Mouse (Mus musculus): ENCODE measurements around the gene Rgp1.
"Not testable (repeated sequence)": the region's sequence is repeated elsewhere in the genome, so short reads cannot be mapped to it uniquely, and the experiment has no call there.

Rgp1 gene

DNA sequence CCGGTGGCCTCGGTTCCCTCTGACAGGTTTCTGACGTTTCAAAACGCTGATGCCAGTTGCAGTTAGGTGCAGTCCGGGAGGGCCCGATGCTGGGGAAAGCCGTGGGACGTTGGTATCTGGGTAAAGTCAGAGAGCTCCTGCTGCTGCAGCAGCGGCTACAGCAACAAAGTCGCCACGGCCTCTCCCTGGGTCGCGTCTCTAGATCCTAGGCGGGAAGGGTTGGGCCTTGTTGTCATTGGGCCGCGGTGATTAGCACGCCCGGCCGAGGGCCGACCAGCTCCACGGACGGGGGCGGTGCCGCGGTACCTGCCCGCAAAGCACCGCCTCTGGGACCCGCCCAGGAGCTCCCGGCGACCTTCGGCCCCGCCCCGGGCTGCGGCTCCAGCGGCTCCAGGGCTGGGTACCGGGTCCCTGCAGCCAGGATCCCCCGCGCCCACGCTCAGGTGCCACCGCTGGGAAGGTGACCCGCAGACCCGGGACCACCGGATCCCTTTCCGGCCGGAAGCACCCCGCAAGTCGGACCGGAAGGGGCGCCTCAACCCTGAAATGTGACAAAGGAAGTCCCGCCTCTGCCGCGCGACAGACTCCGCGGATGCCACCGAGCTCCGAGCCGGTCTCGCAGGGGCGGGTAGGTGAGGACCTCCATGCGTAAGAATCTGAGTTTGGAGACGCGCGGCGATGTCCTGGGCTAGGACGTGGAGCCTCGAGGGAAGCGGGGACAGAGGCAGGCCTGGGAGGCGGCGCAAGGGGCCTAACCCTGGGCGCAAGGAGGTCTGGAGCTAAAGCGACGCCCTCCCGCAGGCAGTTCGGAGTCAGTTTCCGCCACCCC is at the start of gene Rgp1, which contains the start of gene Gba2:
TSS of gene Rgp1 (plus strand) at position 340 of the 829 bp plus-strand sequence.
TSS of gene Gba2 (minus strand) at position 498 of the 829 bp plus-strand sequence.
- peak; percentile 79 for DNase-seq (ENCODE audit: low read depth)

DNA sequence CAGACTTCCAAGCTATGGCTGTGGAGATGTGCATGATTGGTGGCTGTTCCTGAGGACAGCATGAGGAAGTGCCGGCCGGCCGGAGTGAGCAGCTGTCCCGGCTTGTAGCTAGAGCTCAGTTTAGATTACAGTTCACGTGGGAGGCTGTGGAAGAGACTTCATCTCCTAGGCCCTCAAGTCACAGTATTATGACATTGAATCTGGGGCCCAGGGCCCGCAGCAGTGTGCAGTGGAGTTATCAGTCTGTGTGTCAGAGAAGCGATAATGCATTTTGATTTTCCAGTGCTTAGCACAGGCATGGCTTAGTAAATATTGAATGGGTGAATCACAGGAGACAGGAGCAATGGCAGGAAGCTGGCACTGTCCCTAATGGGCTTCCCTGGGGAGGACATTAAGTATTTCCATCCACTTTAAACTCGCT is 48.4 kb upstream of the Rgp1 start:
- DNase-seq (ENCODE audit: low read depth): peak; percentile 35

DNA sequence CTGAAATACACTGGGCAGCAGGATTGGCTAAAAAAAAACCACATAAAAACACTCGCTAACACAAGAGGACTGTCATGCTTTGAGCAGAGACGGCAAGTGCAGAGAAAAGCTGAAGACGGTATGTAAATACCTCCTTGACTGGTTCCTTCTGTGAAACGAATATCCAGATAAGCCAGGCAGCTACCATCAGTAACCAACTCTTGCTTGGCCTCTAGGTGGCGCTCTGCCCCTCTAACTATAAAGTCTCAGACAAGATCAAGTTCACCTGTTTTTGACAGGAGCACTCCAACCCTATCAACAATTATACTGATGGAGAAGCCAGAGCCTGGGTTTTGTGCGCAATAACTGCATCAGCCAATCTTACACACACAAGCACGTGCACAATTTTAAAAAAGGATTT is 47.9 kb upstream of the Rgp1 start:
- peak; percentile 87 for DNase-seq (ENCODE audit: low read depth)

DNA sequence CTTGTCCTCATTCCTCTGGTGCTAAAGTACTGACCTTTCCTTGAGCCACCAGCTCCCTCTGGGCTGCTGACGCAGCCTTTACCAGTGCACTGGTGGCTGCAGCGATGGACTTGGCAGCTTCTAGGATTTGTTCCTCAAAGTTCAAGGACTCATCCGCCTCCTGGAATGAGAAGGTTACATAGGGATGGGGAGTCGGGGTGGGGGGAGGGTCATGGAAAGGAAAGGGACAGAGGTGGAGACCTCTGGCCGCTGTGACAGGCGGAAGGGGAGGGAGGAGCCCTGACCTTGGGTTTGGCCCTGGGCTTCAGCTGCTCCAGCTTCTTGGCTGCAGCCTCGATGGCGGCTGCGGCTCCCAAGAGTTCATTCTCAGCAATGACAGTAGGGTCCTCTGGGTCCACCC is 45.2 kb upstream of the Rgp1 start:
- DNase-seq (ENCODE audit: low read depth): no peak

DNA sequence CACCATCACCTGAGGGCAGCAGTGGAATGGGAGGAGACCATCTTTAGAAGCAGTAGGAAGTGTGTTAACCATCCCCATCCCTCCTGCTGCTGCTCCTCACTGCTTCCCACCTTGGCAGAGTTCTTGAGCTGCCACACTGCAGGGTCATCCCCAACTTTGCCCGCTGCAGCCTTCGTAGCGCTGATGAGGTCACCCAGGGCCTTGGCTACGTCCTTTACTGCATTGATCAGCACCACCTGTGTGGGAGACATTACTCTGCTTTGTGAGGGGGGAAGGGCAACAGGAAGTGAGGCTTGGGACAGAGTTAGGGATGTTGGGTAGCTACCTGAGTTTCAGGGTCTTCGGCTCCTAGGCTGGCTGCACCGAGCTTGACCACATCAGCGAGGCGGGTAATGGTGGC is 42.9 kb upstream of the Rgp1 start:
- no peak for DNase-seq (ENCODE audit: low read depth)

DNA sequence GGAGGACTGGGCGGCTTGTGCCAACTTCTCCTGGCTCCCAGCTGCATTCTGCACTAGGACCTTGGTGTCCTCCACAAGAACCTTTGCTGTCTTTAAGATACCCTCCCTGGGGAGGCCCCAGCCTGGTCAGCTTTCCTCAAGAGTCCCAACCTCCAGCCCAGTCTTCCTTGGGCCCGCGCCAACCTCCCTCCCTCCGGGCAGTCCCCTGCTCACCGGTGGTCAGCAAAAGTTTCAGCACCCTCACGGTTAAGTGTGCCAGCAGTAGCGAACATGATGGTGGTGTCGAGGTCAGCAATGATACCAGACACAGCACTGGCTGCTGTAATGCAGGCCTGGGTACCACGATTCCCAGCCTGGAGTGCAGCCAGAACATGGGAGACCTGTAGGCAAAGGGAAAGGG is 42.5 kb upstream of the Rgp1 start:
- no peak for DNase-seq (ENCODE audit: low read depth)

DNA sequence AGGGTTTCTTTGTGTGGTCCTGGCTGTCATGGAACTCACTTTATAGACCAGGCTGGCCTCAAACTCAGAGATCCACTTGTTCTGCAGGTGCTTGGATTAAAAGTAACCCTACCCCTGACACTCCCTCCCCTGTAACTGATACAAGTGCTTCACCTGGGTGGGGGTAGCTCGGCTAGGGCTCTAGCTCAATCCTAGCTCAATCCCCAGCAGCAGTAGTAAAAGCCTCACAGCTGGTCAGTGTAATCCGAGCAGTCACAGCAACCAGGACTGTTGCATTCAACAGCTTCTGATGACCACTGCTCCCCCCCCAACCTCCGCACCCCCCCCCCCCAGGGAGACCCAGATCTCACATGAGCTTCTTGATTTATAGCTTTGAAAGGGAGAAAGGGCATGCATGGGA is 36.5 kb upstream of the Rgp1 start:
- no peak for DNase-seq (ENCODE audit: low read depth)

DNA sequence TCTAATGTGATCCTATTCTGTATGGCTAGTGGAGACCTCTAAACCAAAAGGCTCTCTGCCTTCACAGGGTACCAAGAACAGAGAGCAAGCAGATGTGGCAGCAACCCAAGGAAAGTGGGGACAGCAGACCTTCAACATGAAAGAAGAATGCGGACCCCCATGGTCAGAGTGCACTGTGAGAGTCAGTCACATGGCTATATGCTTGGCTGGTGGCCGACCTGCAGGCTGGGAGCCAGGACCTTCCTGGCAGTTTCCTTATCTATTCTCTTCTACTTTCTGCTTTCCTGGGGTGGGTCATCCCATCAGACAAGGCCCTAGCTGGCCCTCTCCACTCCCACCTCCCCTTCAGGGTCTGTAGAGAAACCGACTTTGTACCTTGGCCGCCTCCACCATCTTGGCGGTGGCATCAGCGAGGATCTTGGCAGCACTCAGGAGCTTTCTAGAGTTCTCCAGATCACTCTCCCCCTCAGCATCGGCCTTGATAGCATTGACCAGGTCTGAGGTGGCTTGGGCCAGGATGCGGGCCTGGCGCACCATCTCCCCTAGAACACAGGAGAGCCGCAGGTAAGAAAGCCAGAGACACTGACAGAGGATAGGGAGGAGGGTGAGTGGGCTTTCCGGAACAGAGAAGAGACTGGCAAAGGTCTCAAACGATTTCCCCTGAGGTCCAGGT is 32.0 kb upstream of the Rgp1 start:
- DNase-seq (ENCODE audit: low read depth): no peak

DNA sequence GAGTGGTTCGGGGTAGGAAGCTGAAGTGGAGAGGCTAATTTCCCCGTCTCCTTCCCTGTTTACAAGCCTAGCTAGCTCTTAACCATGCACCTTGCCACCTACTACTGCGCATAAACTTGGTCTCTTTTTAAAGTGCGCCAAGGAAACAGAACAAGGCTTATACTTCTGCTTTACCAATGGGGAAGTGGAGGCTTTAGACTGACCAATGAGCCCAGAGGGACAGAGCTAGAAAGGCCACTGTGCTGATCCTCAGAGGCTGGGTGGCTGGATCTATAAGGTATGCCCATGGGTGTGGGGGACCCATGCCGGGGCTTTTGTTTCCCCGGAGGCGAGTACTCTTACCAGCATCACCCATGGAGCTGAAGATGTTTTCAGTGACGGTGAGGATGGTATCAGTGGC is 31.4 kb upstream of the Rgp1 start:
- DNase-seq (ENCODE audit: low read depth): no peak

DNA sequence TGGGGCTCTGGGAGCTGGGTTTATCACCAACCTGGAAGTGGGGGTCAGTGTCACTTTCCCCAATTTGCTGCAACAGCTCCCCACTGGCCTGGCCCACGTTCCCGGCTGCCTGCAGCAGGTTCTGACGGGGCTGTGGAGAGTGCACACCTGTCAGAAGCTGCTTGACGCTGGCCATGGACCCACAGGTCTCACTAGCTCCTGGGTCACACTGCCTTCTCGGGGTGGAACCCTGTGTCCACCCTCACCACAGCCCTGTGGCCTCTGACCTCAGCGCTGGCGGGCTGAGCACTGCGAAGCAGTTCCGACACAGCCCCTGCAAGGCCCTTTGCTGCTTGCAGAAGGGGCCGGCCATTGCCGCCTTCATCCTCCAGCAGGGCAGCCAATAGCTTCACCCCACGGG is 29.5 kb upstream of the Rgp1 start:
- no peak for DNase-seq (ENCODE audit: low read depth)

DNA sequence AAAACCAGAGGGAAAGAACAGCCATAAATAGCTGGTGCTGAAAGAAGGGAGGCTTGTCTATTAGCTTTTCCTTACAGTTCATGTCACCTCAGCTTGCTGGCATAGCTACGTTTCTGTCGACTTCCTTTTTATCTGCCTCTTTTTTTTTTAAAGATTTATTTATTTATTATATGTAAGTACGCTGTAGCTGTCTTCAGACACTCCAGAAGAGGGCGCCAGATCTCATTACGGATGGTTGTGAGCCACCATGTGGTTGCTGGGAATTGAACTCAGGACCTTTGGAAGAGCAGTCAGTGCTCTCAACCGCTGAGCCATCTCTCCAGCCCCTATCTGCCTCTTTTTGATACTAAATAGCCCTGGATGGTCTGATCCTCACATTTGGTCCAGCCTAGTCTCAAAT is 26.7 kb upstream of the Rgp1 start:
- DNase-seq (ENCODE audit: low read depth): not testable (repeated sequence)

DNA sequence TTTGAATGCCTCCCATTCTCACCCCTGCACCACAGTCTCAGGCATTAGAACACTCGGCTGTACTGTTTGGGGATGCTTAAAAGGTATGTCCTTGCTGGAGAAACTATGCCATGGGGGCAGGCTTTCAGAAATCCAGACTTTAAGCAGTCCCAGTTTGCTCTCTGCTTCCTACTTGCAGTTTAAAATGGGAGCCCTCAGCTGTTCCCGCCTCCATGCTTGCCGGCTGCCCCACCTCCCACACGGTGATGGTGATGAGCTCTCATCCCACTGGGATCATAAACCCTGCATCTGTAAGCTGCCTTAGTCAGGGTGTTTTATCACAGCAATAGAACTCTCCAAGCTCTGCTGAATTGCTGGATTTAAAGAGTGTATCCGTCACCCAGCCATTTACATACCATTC is 26.1 kb upstream of the Rgp1 start:
- no peak for DNase-seq (ENCODE audit: low read depth)

DNA sequence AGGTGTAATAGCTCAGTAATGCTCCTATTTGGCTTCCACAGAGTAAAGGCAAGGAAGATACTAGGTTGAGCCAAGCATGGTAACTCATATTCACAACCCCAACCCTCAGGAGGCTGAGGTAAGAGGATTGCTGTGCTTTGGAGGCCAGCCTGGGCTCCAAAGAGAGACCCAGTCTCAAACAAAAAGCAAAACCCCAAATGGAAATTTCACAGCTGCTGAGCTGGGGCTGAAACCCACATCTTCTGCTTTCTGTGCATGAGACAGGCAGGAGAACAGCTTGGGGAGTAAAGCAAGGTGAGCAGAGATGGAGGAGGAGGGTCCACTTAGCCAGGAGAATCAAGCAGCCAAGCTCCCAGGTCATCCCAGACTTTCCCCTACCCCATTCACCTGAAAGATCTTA is 24.6 kb upstream of the Rgp1 start:
- no peak for DNase-seq (ENCODE audit: low read depth)

DNA sequence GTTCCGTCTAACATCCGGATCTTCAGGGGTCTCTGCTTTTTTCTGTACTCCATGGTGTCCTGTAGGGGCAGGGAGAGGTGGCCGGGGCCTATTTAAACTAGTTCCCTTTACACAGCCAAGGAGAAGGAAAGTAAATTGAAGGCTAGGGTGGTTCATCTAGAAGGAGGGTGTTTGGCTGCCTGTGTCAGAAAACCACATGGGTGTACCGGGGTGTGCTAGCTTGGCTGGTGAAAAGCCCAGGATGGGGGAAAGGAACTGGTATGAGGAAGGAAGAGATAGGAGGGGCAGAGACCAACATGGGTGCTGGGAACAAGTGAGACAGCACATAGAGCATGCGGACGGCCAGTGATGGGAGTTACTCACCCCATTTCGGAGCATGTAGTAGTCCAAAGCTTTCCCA is 22.6 kb upstream of the Rgp1 start:
- DNase-seq (ENCODE audit: low read depth): no peak

DNA sequence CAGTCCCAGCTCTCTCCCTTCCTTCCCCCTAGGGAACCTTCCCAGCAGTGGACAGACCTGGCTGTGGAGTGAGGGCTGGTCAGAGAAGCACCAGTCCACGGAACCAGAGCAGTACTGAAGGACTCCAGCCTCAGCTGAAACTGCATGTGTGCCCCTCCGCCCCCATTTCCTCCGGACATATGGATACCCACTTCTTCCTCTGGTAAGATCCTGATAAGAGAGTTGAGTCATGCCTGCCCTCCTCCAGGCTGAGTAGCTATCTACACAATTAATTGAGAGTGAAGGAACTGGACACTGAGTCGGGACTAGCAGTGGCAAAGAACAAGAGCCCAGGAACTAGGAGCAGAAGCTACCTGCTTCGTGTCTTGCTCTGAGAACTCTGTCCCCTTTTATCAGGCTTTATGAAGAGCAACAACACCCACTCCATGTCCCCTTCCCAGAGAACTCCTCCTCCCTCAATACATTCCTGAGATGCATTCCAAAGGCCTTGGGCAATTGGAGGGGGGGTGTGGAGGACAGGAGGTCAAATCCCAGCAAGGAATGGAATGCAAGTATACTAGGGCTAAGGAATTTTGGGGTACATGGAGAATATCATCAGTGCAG is 20.4 kb upstream of the Rgp1 start:
- peak; percentile 71 for DNase-seq (ENCODE audit: low read depth)

DNA sequence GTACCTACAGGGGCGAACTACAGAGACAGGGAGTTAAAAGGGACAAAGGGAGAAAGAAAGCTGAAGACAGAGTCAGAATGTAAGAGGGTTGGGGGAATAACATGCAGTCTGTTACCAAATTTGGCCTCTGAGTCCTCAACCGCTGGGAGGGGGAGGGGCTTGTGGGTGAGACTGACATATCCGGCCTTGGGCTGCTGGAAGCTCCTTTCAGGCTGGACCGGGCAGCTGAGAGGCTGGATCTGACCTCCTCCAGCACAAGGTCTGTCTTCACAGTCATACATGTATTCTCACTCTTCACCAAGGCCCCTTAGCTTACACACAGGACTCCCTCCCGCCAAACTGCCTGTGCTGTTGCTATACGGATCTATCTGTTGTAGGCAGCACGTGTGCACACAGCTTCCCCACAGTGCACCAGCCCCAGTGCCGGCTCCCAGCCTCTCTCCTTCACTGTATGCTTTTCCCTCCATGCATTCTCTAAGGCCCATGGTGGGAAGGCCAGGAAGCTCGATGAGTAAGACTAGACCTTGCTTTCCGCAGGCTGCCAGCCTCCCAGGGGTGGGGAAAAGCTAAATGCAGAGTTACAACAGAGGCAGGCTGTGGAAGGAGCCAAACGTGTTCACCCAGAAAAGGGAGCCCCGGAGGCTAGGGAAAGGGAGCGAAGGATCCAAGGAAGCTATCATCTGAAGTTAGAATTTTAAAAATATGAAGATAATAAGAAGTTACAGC is 19.7 kb upstream of the Rgp1 start:
- peak; percentile 85 for DNase-seq (ENCODE audit: low read depth)

DNA sequence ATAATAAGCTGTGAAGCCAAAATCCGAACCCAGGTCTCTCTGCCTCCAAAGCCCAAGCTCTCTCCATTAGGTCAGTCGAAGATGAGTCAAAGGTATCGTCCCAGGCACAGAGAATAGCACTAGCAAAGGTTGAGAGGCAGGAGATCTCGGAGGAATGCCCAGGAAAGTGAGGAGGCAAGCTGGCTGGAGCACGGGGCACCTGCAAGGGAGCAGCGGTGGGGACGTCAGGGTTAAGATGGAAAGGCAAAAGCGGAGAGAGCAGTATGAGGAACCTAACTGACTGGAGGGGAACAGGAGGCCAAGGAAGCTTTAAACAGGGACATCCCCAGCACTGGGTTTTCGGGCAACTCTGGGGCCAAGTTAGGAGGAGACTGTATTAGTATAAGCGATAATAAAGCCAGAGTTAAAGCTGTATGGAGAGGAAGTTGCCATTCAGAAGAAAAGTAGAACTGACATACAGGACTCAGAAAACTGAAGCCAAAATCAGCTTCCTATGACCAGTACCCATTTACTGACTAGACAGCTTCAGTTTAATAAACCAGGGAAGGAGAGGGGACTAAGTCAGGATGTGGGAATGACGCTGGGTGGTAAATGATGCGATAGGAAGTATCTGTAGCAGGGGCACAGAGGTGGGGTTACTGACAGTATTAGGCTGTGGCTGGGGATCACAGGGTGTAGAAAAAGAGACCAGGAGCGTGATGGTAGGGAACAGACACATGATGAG is 18.8 kb upstream of the Rgp1 start:
- DNase-seq (ENCODE audit: low read depth): no peak

DNA sequence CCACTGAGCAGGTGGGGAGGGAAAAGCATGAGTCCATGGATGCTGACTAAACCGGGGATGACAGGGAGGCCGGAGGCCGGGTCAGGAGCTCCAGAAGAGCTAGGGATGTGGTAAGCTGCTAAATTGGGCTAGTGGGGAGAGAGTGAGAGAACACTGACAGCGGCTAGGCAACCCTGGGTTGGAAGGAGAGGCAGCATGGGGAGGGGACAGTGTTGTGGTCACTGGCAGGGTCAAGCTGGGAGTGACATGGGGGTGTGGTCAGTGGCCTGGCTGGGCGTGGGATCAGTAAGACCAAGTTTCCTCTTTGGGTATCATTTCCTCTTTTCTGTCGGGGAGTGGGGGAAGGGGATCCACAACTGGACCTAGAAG is 18.3 kb upstream of the Rgp1 start:
- peak; percentile 40 for DNase-seq (ENCODE audit: low read depth)

DNA sequence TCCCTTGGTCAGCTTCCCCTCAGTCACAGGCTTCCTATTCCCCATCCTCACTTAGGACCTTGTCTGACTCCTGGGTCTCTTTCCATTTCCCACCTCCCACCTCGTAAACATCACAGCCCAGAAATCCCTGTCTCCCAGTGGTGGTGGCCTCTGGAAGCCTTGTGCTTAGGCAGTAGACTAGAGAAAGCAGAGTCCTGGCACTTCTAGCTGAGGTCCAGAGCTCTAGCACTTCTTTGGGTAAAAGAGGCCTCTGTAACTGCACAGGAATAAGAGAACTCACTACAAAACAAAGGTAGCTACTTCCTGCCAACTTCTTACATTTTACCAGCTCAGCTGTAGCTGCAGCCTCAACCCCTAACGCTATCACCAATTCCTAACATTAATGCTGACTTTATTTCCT is 17.5 kb upstream of the Rgp1 start:
- DNase-seq (ENCODE audit: low read depth): no peak

DNA sequence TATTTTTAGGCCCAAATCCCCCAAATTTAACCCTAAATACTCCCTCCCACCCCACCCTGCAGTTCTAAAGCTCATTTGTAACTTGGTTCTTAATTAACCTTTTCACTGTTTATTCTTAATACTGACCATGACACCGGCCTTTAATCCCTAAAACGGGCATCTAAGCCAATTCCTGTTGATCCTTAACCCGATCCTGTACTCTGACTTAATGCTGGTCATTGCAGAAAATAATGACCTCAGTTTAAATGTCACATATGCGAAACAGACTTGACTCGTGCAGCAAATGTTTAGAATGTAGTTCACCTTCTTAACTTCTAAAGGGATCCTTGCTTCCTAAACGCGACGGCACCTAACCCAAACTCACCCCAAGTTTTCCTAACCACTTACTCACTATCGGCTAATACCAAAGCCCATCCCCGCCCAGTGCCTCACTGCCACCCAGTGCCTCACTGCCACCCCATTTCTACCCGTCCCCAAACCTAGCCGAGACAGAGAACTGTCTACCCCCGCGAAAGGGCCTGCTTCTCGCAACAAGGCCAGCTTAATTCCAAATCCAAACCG is 17.0 kb upstream of the Rgp1 start:
- DNase-seq (ENCODE audit: low read depth): no peak

DNA sequence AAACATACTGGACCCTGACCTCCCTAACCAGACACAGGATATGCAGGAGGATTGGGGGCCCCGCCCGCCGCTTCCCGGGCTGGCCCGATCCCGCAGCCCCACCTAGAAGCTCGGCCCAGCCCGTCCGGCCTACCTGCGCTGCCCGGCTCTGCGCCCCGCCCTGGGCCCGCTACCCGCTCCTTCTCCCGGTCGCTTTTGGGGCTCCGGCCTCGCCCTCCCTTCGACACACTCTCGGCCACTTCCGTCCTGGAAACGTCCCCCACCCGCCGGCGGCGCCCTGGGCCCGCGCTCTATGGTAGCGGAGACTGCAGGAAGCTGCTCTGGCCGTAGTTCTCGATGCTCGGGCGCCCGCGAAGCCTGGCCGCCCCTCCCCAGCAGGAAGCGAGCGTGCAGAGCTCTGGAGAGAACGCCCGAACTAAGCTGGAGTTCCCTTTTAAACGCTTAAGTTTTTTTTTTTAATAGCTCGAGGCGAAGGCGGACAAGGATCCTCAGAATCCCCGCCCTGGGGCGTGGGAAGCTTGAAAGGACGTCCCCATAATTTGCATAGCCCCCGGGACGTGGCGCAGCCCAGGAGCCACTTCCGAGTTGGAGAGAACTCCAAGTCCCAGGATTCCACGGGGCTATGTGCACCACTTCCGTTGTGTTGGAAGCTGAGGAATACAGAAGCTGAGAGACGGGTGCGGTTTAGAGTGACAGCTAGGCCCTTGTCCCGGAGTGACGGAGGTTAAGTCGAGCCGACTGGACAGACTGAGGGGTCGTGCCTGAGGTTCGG is 16.3 kb upstream of the Rgp1 start, which contains the start of the genes Creb3 and Tln1:
TSS of gene Creb3 (plus strand) at position 336 of the 772 bp plus-strand sequence.
TSS of gene Tln1 (minus strand) at position 695 of the 772 bp plus-strand sequence.
- DNase-seq (ENCODE audit: low read depth): peak; percentile 95
